In genomic region chr4:106429106-106429505, GRCm38 (mm10) we compare ENCODE assay signal across 20 mouse cellular contexts. TPM values are rescaled to one million over a fixed set of nuclear protein-coding genes. Genes with fewer than 3 reads are reported as not detected.
DNase-seq lines count a peak whose midpoint lies in the region; ATAC-seq lines count a peak whose summit lies in the region.
"Had no signal": no experiment of that assay in that cellular context is flagged by ENCODE, and none has a peak within 500 bp of the region (broad histone marks: within the 10 kb centered on the region; RNA-seq: fewer than 3 reads in every experiment).

No protein-coding gene starts in this region.

- WGBS in midbrain, embryonic 11.5 days, result 88% methylated on average over 7 of the region's 7 CpGs
- WGBS in midbrain, embryonic 15.5 days, result 93% methylated on average over 7 of the region's 7 CpGs

- no peaks in the 10 kb centered on the region for H3K4me1 ChIP-seq in midbrain, embryonic 11.5 days (ENCODE audit: control insufficient read depth, insufficient read depth, low read length)
- H3K4me1 ChIP-seq in midbrain, embryonic 15.5 days, result no peaks in the 10 kb centered on the region
- H3K4me1 ChIP-seq: embryonic facial prominence, embryonic 10.5 days; heart, embryonic 15.5 days; hindbrain, embryonic 15.5 days had no signal

- ATAC-seq in midbrain, embryonic 11.5 days (ENCODE audit: low FRiP score), result no peak
- no peak for ATAC-seq in midbrain, embryonic 15.5 days (replicated peaks)
- peak; percentile 34; the same call in 1 of the 2 replicates for ATAC-seq in megakaryocyte progenitor cell, adult 5-6 weeks (replicated peaks; ENCODE audit: poor library complexity)
- ATAC-seq: forebrain, embryonic 14.5 days; intestine, embryonic 16.5 days had no signal

- H3K27ac ChIP-seq in midbrain, embryonic 11.5 days (ENCODE audit: low read depth, low read length), result no peak overlapping the region
- no peak overlapping the region for H3K27ac ChIP-seq in midbrain, embryonic 15.5 days
- H3K27ac ChIP-seq: embryonic facial prominence, embryonic 10.5 days; heart, embryonic 15.5 days; hindbrain, embryonic 15.5 days had no signal

- H3K4me3 ChIP-seq in midbrain, embryonic 11.5 days (ENCODE audit: low read depth, low read length), result no peak overlapping the region
- no peak overlapping the region for H3K4me3 ChIP-seq in midbrain, embryonic 15.5 days
- H3K4me3 ChIP-seq: embryonic facial prominence, embryonic 10.5 days; heart, embryonic 15.5 days; hindbrain, embryonic 15.5 days had no signal

- no peak overlapping the region for H3K9ac ChIP-seq in midbrain, embryonic 11.5 days (ENCODE audit: low read length)
- H3K9ac ChIP-seq in midbrain, embryonic 15.5 days, result no peak overlapping the region
- H3K9ac ChIP-seq: heart, embryonic 15.5 days; hindbrain, embryonic 15.5 days had no signal

- H3K36me3 ChIP-seq in midbrain, embryonic 11.5 days (ENCODE audit: control insufficient read depth, insufficient read depth, low read length), result peaks cover 15% of the 10 kb centered on the region
- H3K36me3 ChIP-seq in midbrain, embryonic 15.5 days (replicated peaks), result peaks cover 53% of the 10 kb centered on the region

- DNase-seq in heart, adult 8-10 months (ENCODE audit: low spot score), result peak; percentile 17
- DNase-seq in heart, postnatal 4 days, result no peak
- peak; percentile 10 for DNase-seq in midbrain, embryonic 11.5 days (ENCODE audit: low spot score, missing footprints)
- peak; percentile 23 for DNase-seq in ZHBTc4 (ENCODE audit: low read depth, low spot score)
- DNase-seq in adrenal gland, adult (ENCODE audit: inconsistent age in 2 of 2, low spot score in 1 of 2), result no peak
- no peak for DNase-seq in T-cell, adult 2 months (ENCODE audit: low spot score)
- DNase-seq: adrenal gland, postnatal 10 days; cerebellum, adult 2 months; cerebellum, postnatal 10 days; gastrocnemius, postnatal 10 days; heart, postnatal 14 days; kidney, adult 2 months had no signal

- no peaks in the 10 kb centered on the region for H3K27me3 ChIP-seq in midbrain, embryonic 11.5 days (ENCODE audit: control insufficient read depth, insufficient read depth, low read length)
- H3K27me3 ChIP-seq in midbrain, embryonic 15.5 days (replicated peaks), result no peaks in the 10 kb centered on the region
- H3K27me3 ChIP-seq: heart, embryonic 15.5 days; hindbrain, embryonic 15.5 days had no signal

- no peaks in the 10 kb centered on the region for H3K9me3 ChIP-seq in midbrain, embryonic 11.5 days (ENCODE audit: control insufficient read depth, low read length)
- H3K9me3 ChIP-seq in midbrain, embryonic 15.5 days, result no peaks in the 10 kb centered on the region
- H3K9me3 ChIP-seq: embryonic facial prominence, embryonic 10.5 days; heart, embryonic 15.5 days; hindbrain, embryonic 15.5 days had no signal

- no peak overlapping the region for H3K4me2 ChIP-seq in midbrain, embryonic 11.5 days
- no peak overlapping the region for H3K4me2 ChIP-seq in midbrain, embryonic 15.5 days
- H3K4me2 ChIP-seq: heart, embryonic 11.5 days; heart, embryonic 15.5 days; hindbrain, embryonic 15.5 days had no signal

RNA-seq across cellular contexts. Expression of gene Pcsk9, which starts 35.0 kb away (rescaled TPM):
- total RNA-seq in heart, adult 8-10 months (2022), result not detected
- not detected for total RNA-seq in heart, postnatal 4 days (2021)
- 1.1 and 1.4 TPM in 2 replicates for polyA plus RNA-seq in midbrain, embryonic 11.5 days (2014; fragmentation: Nextera tagmentation; extraction: Ambion mirVana)
- polyA plus RNA-seq in midbrain, embryonic 15.5 days (2015; fragmentation: Nextera tagmentation; extraction: Ambion mirVana), result 2.4 and 3.6 TPM in 2 replicates
- total RNA-seq in megakaryocyte progenitor cell, adult 5-6 weeks (2015), result not detected in 2 replicates
- 0.12 and 0.14 TPM in 2 replicates for total RNA-seq in megakaryocyte progenitor cell, adult 5-6 weeks (2017)
- total RNA-seq: heart, postnatal 14 days had no signal

Comparison
In these comparisons a context has a peak if more than half of its experiments do, and no peak if none do; other contexts are left out.
1. DNase-seq: peak in heart, adult 8-10 months (single experiment), midbrain, embryonic 11.5 days (single experiment) and ZHBTc4 (single experiment); none in heart, postnatal 4 days (single experiment), adrenal gland, adult (0 of 2) and T-cell, adult 2 months (single experiment).